16 mouse cellular contexts compared by ENCODE assay signal in genomic region chr12:29274166-29274565, GRCm38 (mm10).
"Had no signal": no experiment of that assay in that cellular context is flagged by ENCODE, and none has a peak within 500 bp of the region (broad histone marks: within the 10 kb centered on the region; RNA-seq: fewer than 3 reads in every experiment).

No protein-coding gene starts in this region.

- DNase-seq: retina, postnatal 1 day; right cerebral cortex, adult 18-20 months; right cerebral cortex, postnatal 14 days; right cerebral cortex, postnatal 25 days; right cerebral cortex, postnatal 4 days; spleen, adult 18-20 months; thymus, adult 18-20 months; thymus, adult 2 months; thymus, postnatal 14 days; thymus, postnatal 25 days; thymus, postnatal 36 days; thymus, postnatal 4 days had no signal

- H3K9ac ChIP-seq: neural tube, embryonic 13.5 days; neural tube, embryonic 15.5 days; stomach, embryonic 15.5 days had no signal

- H3K4me1 ChIP-seq: stomach, embryonic 15.5 days had no signal

- H3K9me3 ChIP-seq: neural tube, embryonic 15.5 days; stomach, embryonic 15.5 days had no signal

- H3K36me3 ChIP-seq: neural tube, embryonic 13.5 days; neural tube, embryonic 15.5 days; stomach, embryonic 15.5 days had no signal

- H3K4me2 ChIP-seq: neural tube, embryonic 13.5 days; neural tube, embryonic 15.5 days; stomach, embryonic 15.5 days had no signal

- H3K4me3 ChIP-seq: neural tube, embryonic 13.5 days; neural tube, embryonic 15.5 days; stomach, embryonic 15.5 days had no signal

- H3K27me3 ChIP-seq: neural tube, embryonic 13.5 days; neural tube, embryonic 15.5 days; stomach, embryonic 15.5 days had no signal

- H3K27ac ChIP-seq: neural tube, embryonic 13.5 days; neural tube, embryonic 15.5 days; stomach, embryonic 15.5 days; stomach, postnatal 0 days had no signal
